Mouse (Mus musculus) MEL-GATA-1-ER (cell line): Measurements from ENCODE around the gene Panx1.

ENCODE experiments used
- DNase-seq: peaks from one replicate; pipeline ENCODE4 v3.0.0-alpha.2; 2012; ENCODE audit warnings: low read depth; ENCODE audit errors: extremely low read depth

Gene Panx1

GRCm38 (mm10) chr9:15023049-15023448 lies 22.2 kb downstream of the Panx1 start:
- DNase-seq, result no peak

GRCm38 (mm10) chr9:15021156-15021555 lies 24.1 kb downstream of the Panx1 start:
- no peak for DNase-seq

- DNase-seq, result no peak
These were observed 24.7 kb downstream of the Panx1 start for GRCm38 (mm10) chr9:15020561-15021080.

GRCm38 (mm10) chr9:15018756-15019131 lies 26.5 kb downstream of the Panx1 start:
- DNase-seq, result no peak

GRCm38 (mm10) chr9:15017791-15018755 lies 27.2 kb downstream of the Panx1 start:
- DNase-seq, result peak; percentile 9

- DNase-seq, result peak; percentile 25
These were observed 29.9 kb downstream of the Panx1 start for GRCm38 (mm10) chr9:15015223-15015956.

- DNase-seq, result no peak
These were observed 37.7 kb downstream of the Panx1 start for GRCm38 (mm10) chr9:15007566-15007965.

GRCm38 (mm10) chr9:15004298-15004685 lies 41.0 kb downstream of the Panx1 start:
- no peak for DNase-seq

- DNase-seq, result no peak
These were observed 41.5 kb downstream of the Panx1 start for GRCm38 (mm10) chr9:15003676-15004297.

GRCm38 (mm10) chr9:15002995-15003613 lies 42.2 kb downstream of the Panx1 start:
- no peak for DNase-seq

GRCm38 (mm10) chr9:14998790-14999189 lies 46.5 kb downstream of the Panx1 start:
- DNase-seq, result no peak

- no peak for DNase-seq
These were observed 47.8 kb downstream of the Panx1 start for GRCm38 (mm10) chr9:14997271-14998055.

- no peak for DNase-seq
These were observed 49.8 kb downstream of the Panx1 start for GRCm38 (mm10) chr9:14995525-14995924.

GRCm38 (mm10) chr9:14988606-14989293 lies 56.5 kb downstream of the Panx1 start:
- no peak for DNase-seq

- no peak for DNase-seq
These were observed 62.1 kb downstream of the Panx1 start for GRCm38 (mm10) chr9:14983141-14983540.

- DNase-seq, result no peak
These were observed 62.6 kb downstream of the Panx1 start for GRCm38 (mm10) chr9:14982683-14983082.

- DNase-seq, result no peak
These were observed 63.6 kb downstream of the Panx1 start for GRCm38 (mm10) chr9:14981539-14982155.

- no peak for DNase-seq
These were observed 70.7 kb downstream of the Panx1 start for GRCm38 (mm10) chr9:14974251-14975232.
